Mouse (Mus musculus) erythroid progenitor cell, adult 5-6 weeks (primary cell): ENCODE results near the gene Nsf. TPM values are rescaled to one million over a fixed set of nuclear protein-coding genes. Genes with fewer than 3 reads are reported as not detected.

Source experiments
- ATAC-seq: replicated peaks from 2 replicates; pipeline ENCODE4 v1.8.0; 2016; ENCODE audit warnings: moderate number of reproducible peaks, mild to moderate bottlenecking, moderate TSS enrichment, inconsistent platforms; ENCODE audit not compliant: poor library complexity, low FRiP score, severe bottlenecking
- total RNA-seq, 2 experiments: library from RNA; stranded (forward) in 1 of 2; stranded (reverse) in 1 of 2; fragments of 150-400 nt in 1 of 2; fragments of 186-747, 209-891 nt in 1 of 2; gene quantifications; 2 replicates each; pipeline versions ENCODE4 v1.2.3 to v1.2.4; 2015 to 2017; ENCODE audit warnings: low replicate concordance in 2 of 2

Gene Nsf
- total RNA-seq, 2 experiments from 2014 or later, result 29.2 to 42.8 TPM

GRCm38 (mm10) chr11:103804804-103805203 is 149.1 kb downstream of the Nsf start:
- ATAC-seq, result no peak

- ATAC-seq, result no peak
Observed at GRCm38 (mm10) chr11:103804126-103804525, 149.7 kb downstream of the Nsf start.

DNA sequence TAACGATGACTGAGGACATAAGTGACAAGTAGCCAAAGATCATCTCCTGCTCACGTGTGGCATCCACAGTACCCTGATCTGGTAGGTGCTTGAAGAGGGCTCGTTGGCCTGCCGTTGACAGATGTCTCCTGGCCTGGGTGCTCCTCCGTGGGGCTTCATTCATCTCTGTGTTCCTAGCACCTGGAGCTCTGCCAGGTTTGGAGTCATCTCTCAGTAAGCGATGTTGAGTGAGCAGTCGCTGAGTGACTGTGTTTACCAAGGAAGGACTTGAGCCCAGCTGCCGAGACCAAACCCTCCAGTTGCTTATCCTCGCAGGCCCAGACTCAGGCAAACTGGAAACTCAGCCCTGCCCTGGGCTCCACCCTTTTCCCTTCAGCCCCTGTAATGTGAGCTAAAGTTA is 152.7 kb downstream of the Nsf start:
- no peak for ATAC-seq

DNA sequence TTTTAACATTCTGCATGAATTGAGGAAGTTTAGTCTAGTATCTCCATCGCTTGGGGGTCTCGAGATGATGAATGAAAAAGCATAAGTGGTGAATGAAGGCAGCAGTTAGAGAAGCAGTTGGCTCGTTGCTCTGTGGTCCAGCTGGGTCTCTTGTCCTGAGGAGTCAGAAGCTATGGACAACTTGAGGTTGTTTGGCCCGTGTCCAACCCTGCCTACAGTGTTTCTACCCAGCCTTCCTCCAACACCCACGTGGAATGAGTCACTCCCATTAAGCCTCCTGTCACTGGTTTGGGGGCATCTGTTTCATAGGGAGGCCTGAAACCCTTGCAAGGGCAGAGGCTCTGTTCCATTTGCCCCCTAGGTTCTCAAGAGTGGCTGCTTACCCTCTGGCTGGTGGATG is 163.9 kb downstream of the Nsf start:
- no peak for ATAC-seq

DNA sequence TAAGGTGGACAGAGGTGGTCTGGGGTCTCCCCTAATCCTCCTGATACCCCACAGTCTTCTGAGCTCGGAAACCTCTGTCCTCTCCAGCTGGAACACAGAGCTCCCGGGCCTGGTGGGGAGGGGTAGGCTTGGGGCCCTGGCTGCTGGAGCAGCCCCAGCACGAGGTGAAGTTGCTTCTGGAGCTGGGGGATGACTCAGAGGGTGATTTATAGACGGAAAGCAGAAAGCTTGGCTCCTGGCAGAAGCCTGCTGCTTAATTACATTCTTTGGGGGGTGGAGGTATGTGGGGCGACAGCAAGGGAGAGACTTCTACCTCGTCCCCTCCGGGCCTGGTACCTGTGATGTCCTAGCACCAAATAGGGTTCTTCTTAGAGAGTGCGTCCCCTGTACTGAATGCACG is 173.7 kb downstream of the Nsf start:
- no peak for ATAC-seq

GRCm38 (mm10) chr11:103774228-103774530 is 179.7 kb downstream of the Nsf start:
- no peak for ATAC-seq

DNA sequence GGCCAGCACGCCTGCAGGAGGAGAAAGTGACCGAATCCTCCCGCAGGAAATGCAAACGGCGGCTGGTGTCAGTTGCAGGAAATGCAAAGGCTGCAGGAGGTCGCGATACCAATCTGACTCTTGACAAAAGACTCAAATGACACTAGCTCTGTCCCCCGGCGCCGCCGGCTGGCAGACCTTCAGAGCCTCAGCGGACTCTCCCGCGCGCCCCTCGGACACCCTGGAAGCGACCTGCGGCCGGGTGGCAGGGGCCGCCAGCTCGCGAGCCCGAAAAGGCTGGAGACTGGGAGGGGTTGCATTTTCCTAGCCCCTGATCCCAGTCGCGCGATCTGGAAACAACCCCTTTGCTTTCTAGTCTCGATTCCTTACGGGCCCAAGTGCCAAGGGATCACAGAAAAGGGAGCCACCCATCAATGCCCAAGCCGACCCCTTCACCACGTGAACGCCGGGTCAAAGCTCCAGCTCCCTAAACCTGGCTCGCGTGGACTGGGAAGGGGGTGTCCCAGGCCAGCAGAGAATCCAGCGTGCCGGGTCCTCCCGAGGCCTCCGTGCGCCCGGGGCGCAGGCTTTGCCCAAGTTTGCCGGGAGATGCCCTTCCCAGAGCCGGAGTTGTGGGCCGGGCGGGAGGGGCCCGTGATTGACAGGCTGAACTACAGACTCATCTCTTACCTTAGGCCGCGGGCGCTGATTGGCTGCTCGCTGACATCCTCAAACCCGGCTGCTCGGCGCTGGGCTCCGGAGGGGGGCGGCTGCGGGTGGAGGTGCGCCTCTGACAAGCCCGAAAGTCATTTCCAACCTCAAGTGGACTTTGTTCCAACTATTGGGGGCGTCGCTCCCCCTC is 180.2 kb downstream of the Nsf start, which contains the start of gene Wnt3:
Gene Wnt3, plus strand, starts transcription at position 764 of the 841 bp plus-strand sequence.
- ATAC-seq, result no peak

DNA sequence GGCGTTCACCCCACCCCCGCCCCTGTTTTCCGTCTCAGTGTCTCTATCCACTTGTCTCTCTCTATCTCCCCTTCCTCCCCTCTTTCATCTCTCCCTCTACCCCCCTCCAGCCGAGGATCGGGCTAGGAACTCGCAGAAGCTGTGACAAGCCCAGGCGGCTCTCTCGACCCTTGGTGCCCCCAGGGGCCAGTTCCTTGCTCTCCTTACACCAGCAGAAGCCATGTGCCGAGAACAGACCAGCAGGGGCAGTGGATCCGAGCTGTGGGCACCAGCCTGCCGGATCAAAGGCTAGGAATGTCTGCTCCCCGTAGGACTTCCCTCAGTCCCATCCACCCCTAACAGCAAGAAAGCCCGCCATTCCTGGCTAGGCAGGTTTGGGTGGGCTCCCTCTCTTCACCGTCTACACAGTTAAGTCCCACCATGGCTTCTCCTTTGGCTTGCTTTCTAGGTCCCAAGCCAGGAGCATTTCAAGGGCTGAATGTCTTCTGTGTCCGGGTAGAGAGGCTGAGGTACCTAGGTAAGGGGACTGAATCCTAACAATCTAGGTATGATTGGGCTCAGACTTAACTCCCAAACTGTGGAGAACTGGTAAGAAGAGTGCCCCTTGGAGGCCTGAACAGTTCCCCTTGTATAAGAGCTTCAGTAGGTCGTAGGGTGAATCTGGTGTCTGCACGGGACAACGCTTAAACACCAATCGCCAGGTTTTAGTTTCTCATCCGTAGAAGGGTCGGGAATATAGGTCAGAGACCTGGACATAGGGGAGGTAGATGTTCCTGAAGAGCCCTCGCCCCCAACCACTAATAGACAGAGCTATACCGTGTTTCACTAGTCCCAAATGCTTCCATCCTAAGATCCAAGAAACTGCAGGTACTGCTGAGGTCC is 181.1 kb downstream of the Nsf start:
- no peak for ATAC-seq

Other genes starting within 250 kb of the Nsf start
- not detected in 2 replicates for gene Wnt9b, start 204.2 kb downstream of the Nsf start, total RNA-seq (2015; ENCODE audit: low replicate concordance)
- gene Wnt9b, start 204.2 kb downstream of the Nsf start, total RNA-seq (2017; ENCODE audit: low replicate concordance), result not detected in 2 replicates
- gene Wnt3, start 179.9 kb downstream of the Nsf start, total RNA-seq (2015; ENCODE audit: low replicate concordance), result not detected in 2 replicates
- gene Wnt3, start 179.9 kb downstream of the Nsf start, total RNA-seq (2017; ENCODE audit: low replicate concordance), result not detected in 2 replicates
- 24.7 and 25.9 TPM in 2 replicates for gene Arf2, start 12.7 kb upstream of the Nsf start, total RNA-seq (2015; ENCODE audit: low replicate concordance)
- gene Arf2, start 12.7 kb upstream of the Nsf start, total RNA-seq (2017; ENCODE audit: low replicate concordance), result 25.6 and 70.3 TPM in 2 replicates
- not detected in 2 replicates for gene Crhr1, start 178.8 kb upstream of the Nsf start, total RNA-seq (2015; ENCODE audit: low replicate concordance)
- not detected in 2 replicates for gene Crhr1, start 178.8 kb upstream of the Nsf start, total RNA-seq (2017; ENCODE audit: low replicate concordance)
- not detected in 2 replicates for gene Sppl2c, start 232.3 kb upstream of the Nsf start, total RNA-seq (2015; ENCODE audit: low replicate concordance)
- not detected in 2 replicates for gene Sppl2c, start 232.3 kb upstream of the Nsf start, total RNA-seq (2017; ENCODE audit: low replicate concordance)